Mouse (Mus musculus) lung, postnatal 10 days (tissue): ENCODE measurements around the gene Atrnl1.
"Not testable (repeated sequence)": the region's sequence is repeated elsewhere in the genome, so short reads cannot be mapped to it uniquely, and the experiment has no call there.

Source experiments
- DNase-seq: peaks from one replicate; pipeline ENCODE4 v3.0.0; 2021

Atrnl1 gene

GRCm38 (mm10) chr19:57610058-57610475 is 767 bp upstream of the Atrnl1 start:
- peak; percentile 59 for DNase-seq

- DNase-seq = peak; percentile 72
These were observed 701 bp downstream of the Atrnl1 start for GRCm38 (mm10) chr19:57611291-57612178.

GRCm38 (mm10) chr19:57612179-57612472 is 1.3 kb downstream of the Atrnl1 start:
- DNase-seq = no peak

GRCm38 (mm10) chr19:57615972-57616621 is 5.3 kb downstream of the Atrnl1 start:
- no peak for DNase-seq

- no peak for DNase-seq
These were observed 8.3 kb downstream of the Atrnl1 start for GRCm38 (mm10) chr19:57619088-57619487.

- no peak for DNase-seq
These were observed 11.0 kb downstream of the Atrnl1 start for GRCm38 (mm10) chr19:57621814-57622213.

GRCm38 (mm10) chr19:57625738-57626137 is 14.9 kb downstream of the Atrnl1 start:
- DNase-seq = no peak

- DNase-seq = no peak
These were observed 16.4 kb downstream of the Atrnl1 start for GRCm38 (mm10) chr19:57627251-57627650.

GRCm38 (mm10) chr19:57642536-57642935 is 31.7 kb downstream of the Atrnl1 start:
- no peak for DNase-seq

GRCm38 (mm10) chr19:57642980-57643379 is 32.1 kb downstream of the Atrnl1 start:
- DNase-seq = no peak

- no peak for DNase-seq
These were observed 37.5 kb downstream of the Atrnl1 start for GRCm38 (mm10) chr19:57648202-57648943.

GRCm38 (mm10) chr19:57648944-57649271 is 38.1 kb downstream of the Atrnl1 start:
- no peak for DNase-seq

- DNase-seq = peak; percentile 79
These were observed 44.2 kb downstream of the Atrnl1 start for GRCm38 (mm10) chr19:57655083-57655482.

GRCm38 (mm10) chr19:57655491-57655890 is 44.7 kb downstream of the Atrnl1 start:
- no peak for DNase-seq

GRCm38 (mm10) chr19:57657426-57658087 is 46.7 kb downstream of the Atrnl1 start:
- peak; percentile 24 for DNase-seq

- peak; percentile 42 for DNase-seq
These were observed 47.6 kb downstream of the Atrnl1 start for GRCm38 (mm10) chr19:57658111-57659091.

GRCm38 (mm10) chr19:57667011-57667410 is 56.2 kb downstream of the Atrnl1 start:
- no peak for DNase-seq

- no peak for DNase-seq
These were observed 57.1 kb downstream of the Atrnl1 start for GRCm38 (mm10) chr19:57667946-57668345.

GRCm38 (mm10) chr19:57679455-57679854 is 68.6 kb downstream of the Atrnl1 start:
- DNase-seq = no peak

GRCm38 (mm10) chr19:57686596-57686995 is 75.8 kb downstream of the Atrnl1 start:
- no peak for DNase-seq

- no peak for DNase-seq
These were observed 81.7 kb downstream of the Atrnl1 start for GRCm38 (mm10) chr19:57692566-57692965.

- not testable (repeated sequence) for DNase-seq
These were observed 85.9 kb downstream of the Atrnl1 start for GRCm38 (mm10) chr19:57696781-57697180.
